Mouse (Mus musculus) small intestine, adult 2 months (tissue): ENCODE measurements around the gene Mtmr1. TPM values are rescaled to one million over a fixed set of nuclear protein-coding genes. Genes with fewer than 3 reads are reported as not detected.
A peak's percentile ranks its signal among the peaks of the same experiment; 100 is the strongest.
"Not testable (repeated sequence)": the region's sequence is repeated elsewhere in the genome, so short reads cannot be mapped to it uniquely, and the experiment has no call there.

Experiments
- H3K27ac ChIP-seq: fragments of 200-500 bp; 2 replicates; pipeline ENCODE4 v1.5.1; 2012; ENCODE audit warnings: low read depth, low read length, control low read depth, inconsistent platforms; ENCODE audit not compliant: insufficient read depth
- H3K27me3 ChIP-seq: fragments of 200-500 bp; 2 replicates; pipeline ENCODE4 v1.6.1; 2012; ENCODE audit warnings: mild to moderate bottlenecking, moderate library complexity, low read length, inconsistent platforms; ENCODE audit not compliant: control insufficient read depth, insufficient read depth
- H3K36me3 ChIP-seq: fragments of 200-500 bp; 2 replicates; pipeline ENCODE4 v1.6.1; 2012; ENCODE audit warnings: mild to moderate bottlenecking, low read length, control low read depth, inconsistent platforms; ENCODE audit not compliant: control insufficient read depth, insufficient read depth
- H3K4me1 ChIP-seq: fragments of 200-500 bp; 2 replicates; pipeline ENCODE4 v1.6.1; 2012; ENCODE audit warnings: low read length, inconsistent platforms, mixed read lengths; ENCODE audit not compliant: control insufficient read depth, insufficient read depth, insufficient read length
- H3K4me3 ChIP-seq: fragments of 200-500 bp; 2 replicates; pipeline ENCODE4 v1.5.1; 2012; ENCODE audit warnings: low read depth, mild to moderate bottlenecking, control low read depth, inconsistent platforms, low read length, moderate library complexity
- CTCF ChIP-seq: fragments of 200-500 bp; IDR thresholded peaks from 2 replicates; pipeline ENCODE4 v1.5.1; 2012; ENCODE audit warnings: low read depth, mild to moderate bottlenecking, control low read depth, inconsistent platforms, low read length, moderate library complexity, mixed read lengths; ENCODE audit not compliant: insufficient replicate concordance, insufficient read length; ENCODE audit errors: extremely low read depth
- POLR2A ChIP-seq: fragments of 200-500 bp; IDR thresholded peaks from 2 replicates; pipeline ENCODE4 v1.6.1; 2012; ENCODE audit warnings: low read depth, mild to moderate bottlenecking, control low read depth, inconsistent platforms, low read length, moderate library complexity
- WGBS: fragments of 180-500 bp; shearing (Covaris S2); methylation state at CpG from one replicate; pipeline ENCODE4 v1.1.7; 2018; 5-methylcytosine and 5-hydroxymethylcytosine counted together
- polyA plus RNA-seq: library from polyadenylated mRNA; depleted of rRNA; stranded (reverse); fragments of >200 nt; gene quantifications from 2 replicates; pipeline ENCODE4 v1.2.3, GENCODE M21; 2012; rRNA removed

Gene Mtmr1
- 3.8 and 4.6 TPM in 2 replicates for polyA plus RNA-seq

DNA sequence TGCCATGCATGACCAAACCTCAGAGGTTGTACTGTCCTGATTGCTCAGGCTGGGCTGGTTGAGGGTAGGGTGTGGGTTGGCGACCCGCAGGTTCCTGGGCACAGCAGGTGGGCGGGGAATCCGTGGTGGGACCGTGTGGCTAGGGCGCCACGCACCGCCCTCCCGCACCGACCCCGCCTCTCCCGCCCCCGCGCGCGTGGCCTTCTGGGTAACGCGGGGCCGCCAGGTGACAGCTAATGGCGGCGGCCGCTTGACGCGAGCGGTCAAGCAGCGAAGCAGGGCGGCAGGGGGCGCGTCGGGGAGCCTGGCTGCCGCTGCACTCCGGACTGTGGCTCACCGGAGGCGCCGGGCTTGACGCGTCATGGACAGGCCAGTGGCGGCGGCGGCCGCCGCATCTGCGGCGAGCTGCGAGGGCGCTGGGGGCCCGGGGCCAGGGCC lies at the start of gene Mtmr1:
Gene Mtmr1, plus strand, starts transcription at position 207 of the 438 bp plus-strand sequence.
- Histone ChIP-seq H3K27ac (peak within 1 kb of the TSS; percentile 85), H3K27me3 (no peaks in the 10 kb centered on the region), H3K4me1 (peaks cover 6% of the 10 kb centered on the region; the same call in 1 of the 2 replicates), H3K4me3 (peak within 1 kb of the TSS; percentile 87), H3K36me3 (no peaks in the 10 kb centered on the region)
- 14% methylated on average over 33 of the region's 47 CpGs for WGBS
- no peak for TF ChIP-seq POLR2A
- TF ChIP-seq CTCF = no peak

DNA sequence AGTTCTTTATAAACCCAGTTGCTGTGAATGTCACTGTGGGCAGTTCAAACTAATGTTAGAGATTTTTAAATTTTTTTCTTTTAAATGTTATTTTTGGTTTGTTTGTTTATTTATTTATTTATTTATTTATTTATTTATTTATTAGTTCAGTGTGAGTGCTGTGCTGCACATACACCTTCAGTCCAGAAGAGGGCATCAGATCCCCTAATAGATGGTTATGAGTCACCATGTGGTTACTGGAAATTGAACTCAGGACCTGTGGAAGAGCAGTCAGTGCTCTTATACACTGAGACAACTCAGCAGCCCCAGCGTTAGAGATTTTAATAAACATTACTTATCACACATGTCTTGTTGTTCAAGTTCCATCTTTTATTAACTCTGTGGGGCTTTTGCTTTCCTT lies 12.5 kb upstream of the Mtmr1 start:
- 75% methylated on average over 1 of the region's 1 CpGs for WGBS
- Histone ChIP-seq H3K4me1 (no peaks in the 10 kb centered on the region), H3K36me3 (no peaks in the 10 kb centered on the region), H3K4me3 (no peak overlapping the region), H3K27ac (no peak overlapping the region), H3K27me3 (no peaks in the 10 kb centered on the region)
- TF ChIP-seq CTCF = no peak
- no peak for TF ChIP-seq POLR2A

GRCm38 (mm10) chrX:71355331-71355730 lies 9.2 kb upstream of the Mtmr1 start:
- Histone ChIP-seq H3K36me3 (no peaks in the 10 kb centered on the region), H3K27me3 (no peaks in the 10 kb centered on the region), H3K27ac (no peak overlapping the region), H3K4me1 (no peaks in the 10 kb centered on the region), H3K4me3 (no peak overlapping the region)
- 51% methylated on average over 1 of the region's 1 CpGs for WGBS
- no peak for TF ChIP-seq POLR2A
- no peak for TF ChIP-seq CTCF

GRCm38 (mm10) chrX:71361793-71362192 lies 2.8 kb upstream of the Mtmr1 start:
- H3K4me1 ChIP-seq, H3K36me3 ChIP-seq, H3K27me3 ChIP-seq, H3K4me3 ChIP-seq, H3K27ac ChIP-seq: not testable (repeated sequence)
- 87% methylated on average over 10 of the region's 10 CpGs for WGBS

GRCm38 (mm10) chrX:71364062-71364461 lies 498 bp upstream of the Mtmr1 start:
- TF ChIP-seq CTCF = no peak
- no peak for TF ChIP-seq POLR2A
- peaks cover 6% of the 10 kb centered on the region; the same call in 1 of the 2 replicates for H3K4me1 ChIP-seq
- H3K27ac ChIP-seq = peak overlapping the region; percentile 53; the same call in 1 of the 2 replicates
- no peaks in the 10 kb centered on the region for H3K27me3 ChIP-seq
- no peaks in the 10 kb centered on the region for H3K36me3 ChIP-seq
- WGBS = 31% methylated on average over 5 of the region's 5 CpGs
- peak overlapping the region; percentile 87 for H3K4me3 ChIP-seq

GRCm38 (mm10) chrX:71365011-71365410 lies 451 bp downstream of the Mtmr1 start:
- WGBS = 38% methylated on average over 19 of the region's 20 CpGs
- H3K27me3 ChIP-seq = no peaks in the 10 kb centered on the region
- peaks cover 6% of the 10 kb centered on the region; the same call in 1 of the 2 replicates for H3K4me1 ChIP-seq

GRCm38 (mm10) chrX:71365510-71365909 lies 950 bp downstream of the Mtmr1 start:
- Histone ChIP-seq H3K27me3 (no peaks in the 10 kb centered on the region), H3K4me1 (peaks cover 6% of the 10 kb centered on the region; the same call in 1 of the 2 replicates), H3K4me3 (peak overlapping the region; percentile 87), H3K27ac (peak overlapping the region; percentile 85), H3K36me3 (no peaks in the 10 kb centered on the region)
- TF ChIP-seq POLR2A (no peak), CTCF (no peak)
- 34% methylated on average over 3 of the region's 3 CpGs for WGBS

More at GRCm38 (mm10) chrX:71365011-71365410, 451 bp downstream of the Mtmr1 start:
- H3K27ac ChIP-seq = peak overlapping the region; percentile 85
- H3K36me3 ChIP-seq = no peaks in the 10 kb centered on the region
- peak overlapping the region; percentile 87 for H3K4me3 ChIP-seq
- no peak for TF ChIP-seq CTCF
- TF ChIP-seq POLR2A = no peak

DNA sequence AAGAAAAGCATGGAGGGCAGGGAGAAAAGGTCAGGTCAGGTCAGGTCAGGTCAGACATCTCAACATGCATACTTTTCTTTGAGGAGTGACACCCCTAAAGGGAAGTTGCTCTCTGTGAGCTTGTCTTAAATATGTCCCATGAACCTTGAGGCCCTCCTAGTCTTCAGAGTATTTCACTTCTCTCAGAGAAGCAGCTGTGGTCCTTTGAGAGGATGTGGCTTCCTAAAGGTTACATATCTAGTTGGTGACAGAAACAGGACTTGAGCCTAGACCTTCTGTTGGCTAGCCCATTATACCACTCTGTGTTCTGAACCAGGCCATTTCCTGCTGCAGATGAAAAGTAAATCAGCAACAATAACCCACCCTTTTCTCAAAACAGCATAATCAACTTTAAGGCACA lies 2.4 kb downstream of the Mtmr1 start:
- peak overlapping the region; percentile 41 for H3K27ac ChIP-seq

More for the DNA sequence above, 2.4 kb downstream of the Mtmr1 start:
- Histone ChIP-seq H3K4me3 (no peak overlapping the region), H3K36me3 (no peaks in the 10 kb centered on the region), H3K27me3 (no peaks in the 10 kb centered on the region), H3K4me1 (peaks cover 6% of the 10 kb centered on the region; the same call in 1 of the 2 replicates)
- TF ChIP-seq CTCF (no peak), POLR2A (no peak)
